Comparison of ENCODE assay signal across 7 mouse cellular contexts in the genomic region with DNA sequence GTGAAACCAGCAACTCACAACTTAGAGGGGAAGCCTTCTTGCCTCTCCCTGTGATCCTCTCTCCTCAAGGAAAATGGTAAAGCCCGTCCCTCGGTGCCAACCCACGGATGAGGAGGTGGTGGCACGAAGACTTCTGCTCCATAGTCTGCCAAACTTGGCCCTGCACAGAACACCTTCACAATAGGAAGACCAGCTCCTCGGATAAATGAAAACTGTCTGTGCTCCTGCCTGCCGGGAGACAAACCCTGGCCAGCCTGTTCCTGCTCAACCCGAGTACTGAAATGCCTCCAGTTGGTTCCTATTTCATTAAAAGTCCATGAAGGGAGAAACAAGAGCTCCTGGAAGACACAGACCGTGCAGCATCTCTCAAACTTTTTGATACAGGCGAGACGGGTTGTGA. TPM values are rescaled to one million over a fixed set of nuclear protein-coding genes. Genes with fewer than 3 reads are reported as not detected.
A peak's percentile ranks its signal among the peaks of the same experiment; 100 is the strongest.
DNase-seq lines count a peak whose midpoint lies in the region.

No protein-coding gene starts in this region.

- DNase-seq in left cerebral cortex, adult 8-10 months (ENCODE audit: low spot score in 2 of 2), result peak; percentile 55 to 57
- no peak for DNase-seq in left cerebral cortex, postnatal 10 days (ENCODE audit: extremely low spot score in 1 of 2, low spot score in 2 of 2)
- DNase-seq in frontal cortex, postnatal 25 days (ENCODE audit: low spot score in 2 of 2), result peak; percentile 21 to 28
- no peak for DNase-seq in limb, embryonic 10.5 days (ENCODE audit: low spot score)
- DNase-seq in right cerebral cortex, postnatal 25 days, result peak; percentile 58
- DNase-seq in adrenal gland, postnatal 14 days, result no peak
- DNase-seq in gastrocnemius, adult 8-10 months (ENCODE audit: low spot score in 2 of 2), result no peak

- intact Hi-C loops in left cerebral cortex, postnatal 10 days (cut with DNase I), result loop anchor here (5.0 kb wide), 2 partner anchors 80 to 100 kb away; no protein-coding TSS in a partner anchor

- H3K27ac ChIP-seq in limb, embryonic 10.5 days, result peak overlapping the region; percentile 82

- H3K36me3 ChIP-seq in limb, embryonic 10.5 days, result no peaks in the 10 kb centered on the region

- H3K9me3 ChIP-seq in limb, embryonic 10.5 days (replicated peaks), result no peaks in the 10 kb centered on the region

- peak overlapping the region; percentile 60 for H3K4me3 ChIP-seq in limb, embryonic 10.5 days

- H3K4me1 ChIP-seq in limb, embryonic 10.5 days, result peaks cover 40% of the 10 kb centered on the region

- H3K27me3 ChIP-seq in limb, embryonic 10.5 days (ENCODE audit: low read depth, poor library complexity, severe bottlenecking), result peaks cover 8% of the 10 kb centered on the region; the same call in 1 of the 2 replicates

- 75% methylated on average over 10 of the region's 10 CpGs for WGBS in limb, embryonic 10.5 days

RNA-seq across cellular contexts. Expression of a gene that starts 1.2 kb away (rescaled TPM):
- 10 to 100 TPM; 24.6 to 30.1 (median 26.5) TPM for total RNA-seq in left cerebral cortex, adult 8-10 months (2022)
- total RNA-seq in left cerebral cortex, postnatal 10 days (2021), result 10 to 100 TPM; 24.2 to 24.3 TPM
- polyA plus RNA-seq in limb, embryonic 10.5 days (2016; fragmentation: Nextera tagmentation; extraction: Ambion mirVana), result 2.1 and 3.2 TPM in 2 replicates
- 2.4 and 3.1 TPM in 2 replicates for total RNA-seq in adrenal gland, postnatal 14 days (2021)
- under 1 TPM; 0.22 to 0.46 (median 0.31) TPM for total RNA-seq in gastrocnemius, adult 8-10 months (2022)

RNA-seq across cellular contexts. Expression of a gene that starts 16.2 kb away (rescaled TPM):
- total RNA-seq in left cerebral cortex, adult 8-10 months (2022), result 100 to 1,000 TPM; 113 to 127 (median 121) TPM
- total RNA-seq in left cerebral cortex, postnatal 10 days (2021), result 100 to 1,000 TPM; 146 to 151 TPM
- polyA plus RNA-seq in limb, embryonic 10.5 days (2016; fragmentation: Nextera tagmentation; extraction: Ambion mirVana), result 33.3 and 35.3 TPM in 2 replicates
- 121 and 133 TPM in 2 replicates for total RNA-seq in adrenal gland, postnatal 14 days (2021)
- 10 to 100 TPM; 27.2 to 39.3 (median 33.8) TPM for total RNA-seq in gastrocnemius, adult 8-10 months (2022)

RNA-seq across cellular contexts. Expression of a gene that starts 45.3 kb away (rescaled TPM):
- total RNA-seq in left cerebral cortex, adult 8-10 months (2022), result 10 to 100 TPM; 25.9 to 29.9 (median 28.5) TPM
- total RNA-seq in left cerebral cortex, postnatal 10 days (2021), result 10 to 100 TPM; 22.3 to 25.1 TPM
- polyA plus RNA-seq in limb, embryonic 10.5 days (2016; fragmentation: Nextera tagmentation; extraction: Ambion mirVana), result 36.1 and 37.7 TPM in 2 replicates
- total RNA-seq in adrenal gland, postnatal 14 days (2021), result 45.4 and 48.0 TPM in 2 replicates
- 1 to 10 TPM; 7.7 to 9.3 (median 8.3) TPM for total RNA-seq in gastrocnemius, adult 8-10 months (2022)

Comparison
In these comparisons a context has a peak if more than half of its experiments do, and no peak if none do; other contexts are left out.
1. DNase-seq: peak in left cerebral cortex, adult 8-10 months (2 of 2), frontal cortex, postnatal 25 days (2 of 2) and right cerebral cortex, postnatal 25 days (single experiment); none in left cerebral cortex, postnatal 10 days (0 of 2), limb, embryonic 10.5 days (single experiment), adrenal gland, postnatal 14 days (single experiment) and gastrocnemius, adult 8-10 months (0 of 2).